Mouse (Mus musculus) heart, adult 8-10 months (tissue): Measurements from ENCODE around the gene Med17. TPM values are rescaled to one million over a fixed set of nuclear protein-coding genes. Genes with fewer than 3 reads are reported as not detected.

Experiments
- DNase-seq: peaks from one replicate; pipeline ENCODE4 v3.0.0; 2022; ENCODE audit warnings: low spot score
- total RNA-seq, 4 experiments: library from RNA; stranded (reverse); gene quantifications; 2 replicates each; pipeline ENCODE4 v1.2.4; 2022

The Med17 gene
- total RNA-seq, 4 experiments from 2014 or later: 14.0 to 17.9 (median 16.1) TPM

- no peak for DNase-seq
Measured at GRCm38 (mm10) chr9:15288402-15288801, 8.7 kb upstream of the Med17 start.

GRCm38 (mm10) chr9:15287846-15288245 is 8.1 kb upstream of the Med17 start:
- DNase-seq: no peak

- no peak for DNase-seq
Measured at GRCm38 (mm10) chr9:15285443-15285842, 5.7 kb upstream of the Med17 start.

GRCm38 (mm10) chr9:15280491-15280879 is 754 bp upstream of the Med17 start:
- DNase-seq: no peak

- no peak for DNase-seq
Measured at GRCm38 (mm10) chr9:15279139-15279648, 537 bp downstream of the Med17 start.

GRCm38 (mm10) chr9:15278343-15278742 is 1.4 kb downstream of the Med17 start:
- no peak for DNase-seq

GRCm38 (mm10) chr9:15276855-15277254 is 2.9 kb downstream of the Med17 start:
- DNase-seq: no peak

- no peak for DNase-seq
Measured at GRCm38 (mm10) chr9:15273981-15274380, 5.8 kb downstream of the Med17 start.

- DNase-seq: no peak
Measured at GRCm38 (mm10) chr9:15263487-15263886, 16.2 kb downstream of the Med17 start.

- DNase-seq: no peak
Measured at GRCm38 (mm10) chr9:15261980-15262379, 17.8 kb downstream of the Med17 start.

- no peak for DNase-seq
Measured at GRCm38 (mm10) chr9:15256214-15256613, 23.5 kb downstream of the Med17 start.

- no peak for DNase-seq
Measured at GRCm38 (mm10) chr9:15254501-15254900, 25.2 kb downstream of the Med17 start.

GRCm38 (mm10) chr9:15252196-15252595 is 27.5 kb downstream of the Med17 start:
- DNase-seq: no peak

GRCm38 (mm10) chr9:15250376-15250775 is 29.4 kb downstream of the Med17 start:
- no peak for DNase-seq

- DNase-seq: no peak
Measured at GRCm38 (mm10) chr9:15245319-15246075, 34.2 kb downstream of the Med17 start.

- no peak for DNase-seq
Measured at GRCm38 (mm10) chr9:15242130-15242529, 37.6 kb downstream of the Med17 start.

- peak; percentile 11 for DNase-seq
Measured at GRCm38 (mm10) chr9:15241596-15241939, 38.2 kb downstream of the Med17 start.

GRCm38 (mm10) chr9:15240863-15241595 is 38.7 kb downstream of the Med17 start:
- DNase-seq: no peak

- no peak for DNase-seq
Measured at GRCm38 (mm10) chr9:15240006-15240405, 39.7 kb downstream of the Med17 start.

- no peak for DNase-seq
Measured at GRCm38 (mm10) chr9:15239042-15239925, 40.4 kb downstream of the Med17 start, which contains the start of gene Vstm5. Gene Vstm5, plus strand, starts transcription at chr9:15239045.

GRCm38 (mm10) chr9:15238297-15238990 is 41.3 kb downstream of the Med17 start:
- no peak for DNase-seq
